ENCODE assay signal across 28 mouse cellular contexts in the genomic region with DNA sequence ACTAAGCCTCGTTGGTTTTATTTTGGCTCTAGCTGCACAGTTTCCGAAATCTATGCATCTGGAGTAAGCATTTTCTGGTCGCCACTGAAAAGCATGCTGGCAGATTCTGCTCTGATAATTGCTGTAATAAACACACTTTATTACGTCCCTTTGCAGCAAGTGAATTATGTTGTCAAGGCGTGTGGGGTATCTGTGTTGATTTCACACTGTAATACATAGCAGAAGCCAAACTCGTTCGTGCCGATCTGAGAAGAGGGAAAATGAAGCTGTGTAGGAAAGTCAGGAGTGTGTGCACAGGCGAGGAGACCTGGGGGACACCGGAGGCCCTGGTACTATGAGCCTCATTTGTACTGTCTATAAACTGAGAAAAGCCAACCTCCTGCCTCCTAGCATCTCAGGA. TPM values are rescaled to one million over a fixed set of nuclear protein-coding genes. Genes with fewer than 3 reads are reported as not detected.
DNase-seq lines count a peak whose midpoint lies in the region; ATAC-seq and TF ChIP-seq lines count a peak whose summit lies in the region.
"Had no signal": no experiment of that assay in that cellular context is flagged by ENCODE, and none has a peak within 500 bp of the region (broad histone marks: within the 10 kb centered on the region; RNA-seq: fewer than 3 reads in every experiment).

No protein-coding gene starts in this region.

- TF ChIP-seq POLR2A in olfactory bulb, adult 2 months (IDR thresholded peaks at IDR 0.05; ENCODE audit: insufficient read depth, low read depth, low read length) = no peak

- H3K4me2 ChIP-seq in forebrain, embryonic 11.5 days (ENCODE audit: low read depth, low read length, severe bottlenecking) = no peak overlapping the region
- H3K4me2 ChIP-seq in midbrain, embryonic 13.5 days (replicated peaks) = no peak overlapping the region
- no peak overlapping the region for H3K4me2 ChIP-seq in forebrain, postnatal 0 days (ENCODE audit: low read depth)
- H3K4me2 ChIP-seq in liver, embryonic 12.5 days = no peak overlapping the region
- H3K4me2 ChIP-seq: limb, embryonic 15.5 days had no signal

- no peak overlapping the region for H3K27ac ChIP-seq in forebrain, embryonic 11.5 days (ENCODE audit: low read depth, low read length)
- no peak overlapping the region for H3K27ac ChIP-seq in forebrain, embryonic 10.5 days
- 0 out of 2 replicates have a peak overlapping the region, but pooled peaks have one; percentile 14 for H3K27ac ChIP-seq in midbrain, embryonic 13.5 days
- H3K27ac ChIP-seq in midbrain, embryonic 10.5 days (replicated peaks) = no peak overlapping the region
- H3K27ac ChIP-seq in forebrain, postnatal 0 days (ENCODE audit: low read depth, low read length) = peak overlapping the region; percentile 69; the same call in 1 of the 2 replicates
- peak overlapping the region; percentile 97 for H3K27ac ChIP-seq in olfactory bulb, adult 2 months (ENCODE audit: insufficient read depth, low read depth, low read length)
- no peak overlapping the region for H3K27ac ChIP-seq in liver, embryonic 12.5 days
- H3K27ac ChIP-seq: heart, adult 2 months; limb, embryonic 15.5 days had no signal

- H3K36me3 ChIP-seq in forebrain, embryonic 11.5 days (ENCODE audit: control insufficient read depth, insufficient read depth, low read length) = no peaks in the 10 kb centered on the region
- H3K36me3 ChIP-seq in forebrain, embryonic 10.5 days (replicated peaks) = peaks cover 6% of the 10 kb centered on the region
- H3K36me3 ChIP-seq in midbrain, embryonic 13.5 days = peaks cover 11% of the 10 kb centered on the region
- peaks cover 8% of the 10 kb centered on the region; the same call in 1 of the 2 replicates for H3K36me3 ChIP-seq in midbrain, embryonic 10.5 days
- H3K36me3 ChIP-seq in forebrain, postnatal 0 days (ENCODE audit: insufficient read depth) = no peaks in the 10 kb centered on the region
- H3K36me3 ChIP-seq in liver, embryonic 12.5 days = no peaks in the 10 kb centered on the region
- H3K36me3 ChIP-seq: G1E; limb, embryonic 15.5 days had no signal

- peak; percentile 47 for DNase-seq in forebrain, embryonic 11.5 days (ENCODE audit: low spot score)
- no peak for DNase-seq in forebrain, embryonic 10.5 days (ENCODE audit: extremely low spot score, low spot score)
- DNase-seq in midbrain, embryonic 10.5 days (ENCODE audit: low spot score) = no peak
- DNase-seq in forebrain, postnatal 0 days = no peak
- DNase-seq in adipocyte (ENCODE audit: low spot score) = no peak
- DNase-seq: adrenal gland, postnatal 36 days; cerebellum, adult 2 months; gastrocnemius, postnatal 25 days; heart, adult 2 months; heart, postnatal 4 days; layer of hippocampus, postnatal 36 days; lung, postnatal 14 days; right cerebral cortex, postnatal 4 days; thymus, adult 2 months had no signal

- no peak overlapping the region for H3K9ac ChIP-seq in forebrain, embryonic 11.5 days (ENCODE audit: low read length)
- H3K9ac ChIP-seq in midbrain, embryonic 13.5 days (replicated peaks) = no peak overlapping the region
- no peak overlapping the region for H3K9ac ChIP-seq in forebrain, postnatal 0 days
- H3K9ac ChIP-seq in liver, embryonic 12.5 days = no peak overlapping the region
- H3K9ac ChIP-seq: limb, embryonic 15.5 days had no signal

- TF ChIP-seq CTCF in forebrain, postnatal 0 days (IDR thresholded peaks at IDR 0.05; ENCODE audit: low read depth) = no peak
- no peak for TF ChIP-seq CTCF in olfactory bulb, adult 2 months (IDR thresholded peaks at IDR 0.05; ENCODE audit: insufficient read depth, low read depth, low read length)

- 79% methylated on average over 10 of the region's 10 CpGs for WGBS in forebrain, embryonic 11.5 days
- 85% methylated on average over 10 of the region's 10 CpGs for WGBS in forebrain, embryonic 10.5 days
- WGBS in midbrain, embryonic 13.5 days = 74% methylated on average over 10 of the region's 10 CpGs
- WGBS in midbrain, embryonic 10.5 days = 84% methylated on average over 10 of the region's 10 CpGs
- 33% methylated on average over 10 of the region's 10 CpGs for WGBS in forebrain, postnatal 0 days
- 25% methylated on average over 10 of the region's 10 CpGs for WGBS in olfactory bulb, adult 2 months
- WGBS in liver, embryonic 12.5 days (ENCODE audit: insufficient replicate concordance) = 54% methylated on average over 10 of the region's 10 CpGs

- ATAC-seq in forebrain, embryonic 11.5 days (replicated peaks; ENCODE audit: low FRiP score) = no peak
- ATAC-seq in midbrain, embryonic 13.5 days = no peak
- no peak for ATAC-seq in forebrain, postnatal 0 days
- ATAC-seq in liver, embryonic 12.5 days = no peak
- ATAC-seq: intestine, embryonic 16.5 days had no signal

- H3K4me1 ChIP-seq in forebrain, embryonic 11.5 days (replicated peaks; ENCODE audit: control insufficient read depth, insufficient read depth, low read length) = peaks cover 14% of the 10 kb centered on the region
- peaks cover 83% of the 10 kb centered on the region for H3K4me1 ChIP-seq in forebrain, embryonic 10.5 days
- H3K4me1 ChIP-seq in midbrain, embryonic 13.5 days (replicated peaks) = peaks cover 90% of the 10 kb centered on the region
- H3K4me1 ChIP-seq in midbrain, embryonic 10.5 days = peaks cover 79% of the 10 kb centered on the region
- H3K4me1 ChIP-seq in forebrain, postnatal 0 days (ENCODE audit: insufficient read depth) = peaks cover 50% of the 10 kb centered on the region
- H3K4me1 ChIP-seq in olfactory bulb, adult 2 months (ENCODE audit: control insufficient read depth, insufficient read depth, low read length) = peaks cover 60% of the 10 kb centered on the region
- H3K4me1 ChIP-seq in liver, embryonic 12.5 days = peaks cover 9% of the 10 kb centered on the region; the same call in 1 of the 2 replicates

- no peaks in the 10 kb centered on the region for H3K9me3 ChIP-seq in forebrain, embryonic 11.5 days (ENCODE audit: control insufficient read depth, low read length)
- no peaks in the 10 kb centered on the region for H3K9me3 ChIP-seq in forebrain, embryonic 10.5 days
- no peaks in the 10 kb centered on the region for H3K9me3 ChIP-seq in midbrain, embryonic 13.5 days
- H3K9me3 ChIP-seq in midbrain, embryonic 10.5 days (replicated peaks) = no peaks in the 10 kb centered on the region
- H3K9me3 ChIP-seq in forebrain, postnatal 0 days (ENCODE audit: low read length) = no peaks in the 10 kb centered on the region
- H3K9me3 ChIP-seq in liver, embryonic 12.5 days (replicated peaks) = no peaks in the 10 kb centered on the region
- H3K9me3 ChIP-seq: G1E; limb, embryonic 15.5 days; megakaryocyte, embryonic 14.5 days had no signal

- H3K27me3 ChIP-seq in forebrain, embryonic 11.5 days (ENCODE audit: control insufficient read depth, insufficient read depth, low read length) = peaks cover 5% of the 10 kb centered on the region; the same call in 1 of the 2 replicates
- peaks cover 55% of the 10 kb centered on the region for H3K27me3 ChIP-seq in forebrain, embryonic 10.5 days (ENCODE audit: poor library complexity, severe bottlenecking)
- H3K27me3 ChIP-seq in midbrain, embryonic 13.5 days = no peaks in the 10 kb centered on the region
- peaks cover 27% of the 10 kb centered on the region for H3K27me3 ChIP-seq in midbrain, embryonic 10.5 days (ENCODE audit: low read depth, poor library complexity, severe bottlenecking)
- H3K27me3 ChIP-seq in forebrain, postnatal 0 days (ENCODE audit: insufficient read depth, low read length) = no peaks in the 10 kb centered on the region
- H3K27me3 ChIP-seq in liver, embryonic 12.5 days (replicated peaks) = peaks cover 94% of the 10 kb centered on the region

- H3K4me3 ChIP-seq in forebrain, embryonic 11.5 days (ENCODE audit: low read depth, low read length) = no peak overlapping the region
- no peak overlapping the region for H3K4me3 ChIP-seq in forebrain, embryonic 10.5 days
- H3K4me3 ChIP-seq in midbrain, embryonic 13.5 days (replicated peaks) = no peak overlapping the region
- H3K4me3 ChIP-seq in midbrain, embryonic 10.5 days = no peak overlapping the region
- no peak overlapping the region for H3K4me3 ChIP-seq in forebrain, postnatal 0 days (ENCODE audit: low read depth, low read length)
- H3K4me3 ChIP-seq in olfactory bulb, adult 2 months (ENCODE audit: insufficient read depth, low read depth, low read length) = no peak overlapping the region
- H3K4me3 ChIP-seq in liver, embryonic 12.5 days = no peak overlapping the region
- H3K4me3 ChIP-seq: heart, adult 2 months; limb, embryonic 15.5 days; megakaryocyte, embryonic 14.5 days; myocyte had no signal

RNA-seq across cellular contexts. Expression of a gene that starts 18.1 kb away (rescaled TPM):
- 4.7 and 5.6 TPM in 2 replicates for polyA plus RNA-seq in forebrain, embryonic 11.5 days (2014; fragmentation: Nextera tagmentation; extraction: Ambion mirVana)
- 1.8 and 3.3 TPM in 2 replicates for polyA plus RNA-seq in forebrain, embryonic 10.5 days (2016; fragmentation: Nextera tagmentation; extraction: Ambion mirVana)
- 5.6 and 6.1 TPM in 2 replicates for polyA plus RNA-seq in midbrain, embryonic 13.5 days (2015; fragmentation: Nextera tagmentation; extraction: Ambion mirVana)
- 2.3 and 4.0 TPM in 2 replicates for polyA plus RNA-seq in midbrain, embryonic 10.5 days (2016; fragmentation: Nextera tagmentation; extraction: Ambion mirVana)
- 3.4 and 5.0 TPM in 2 replicates for total RNA-seq in forebrain, postnatal 0 days (2014; rRNA removed)
- 0.31 and 0.48 TPM in 2 replicates for polyA plus RNA-seq in forebrain, postnatal 0 days (2015; fragmentation: Nextera tagmentation; extraction: Ambion mirVana)
- polyA plus RNA-seq in olfactory bulb, adult 2 months (2012; ENCODE audit: insufficient read depth, insufficient read length, low replicate concordance, missing spikeins) = not detected in 2 replicates
- not detected in 2 replicates for polyA plus RNA-seq in liver, embryonic 12.5 days (2016; fragmentation: Nextera tagmentation; extraction: Ambion mirVana)
- total RNA-seq: gastrocnemius, postnatal 25 days; heart, postnatal 4 days had no signal
- polyA plus RNA-seq: G1E; heart, embryonic 14.5 days; liver, embryonic 16.5 days; thymus, adult 2 months had no signal

RNA-seq across cellular contexts. Expression of a gene that starts 18.2 kb away (rescaled TPM):
- 8.1 and 12.1 TPM in 2 replicates for polyA plus RNA-seq in forebrain, embryonic 11.5 days (2014; fragmentation: Nextera tagmentation; extraction: Ambion mirVana)
- 4.1 and 4.2 TPM in 2 replicates for polyA plus RNA-seq in forebrain, embryonic 10.5 days (2016; fragmentation: Nextera tagmentation; extraction: Ambion mirVana)
- 19.5 and 22.5 TPM in 2 replicates for polyA plus RNA-seq in midbrain, embryonic 13.5 days (2015; fragmentation: Nextera tagmentation; extraction: Ambion mirVana)
- polyA plus RNA-seq in midbrain, embryonic 10.5 days (2016; fragmentation: Nextera tagmentation; extraction: Ambion mirVana) = 6.2 and 8.4 TPM in 2 replicates
- 13.3 and 14.9 TPM in 2 replicates for total RNA-seq in forebrain, postnatal 0 days (2014; rRNA removed)
- 14.7 and 15.1 TPM in 2 replicates for polyA plus RNA-seq in forebrain, postnatal 0 days (2015; fragmentation: Nextera tagmentation; extraction: Ambion mirVana)
- polyA plus RNA-seq in olfactory bulb, adult 2 months (2012; ENCODE audit: insufficient read depth, insufficient read length, low replicate concordance, missing spikeins) = not detected in 2 replicates
- polyA plus RNA-seq in liver, embryonic 12.5 days (2016; fragmentation: Nextera tagmentation; extraction: Ambion mirVana) = not detected in 2 replicates
- total RNA-seq: gastrocnemius, postnatal 25 days; heart, adult 2 months; heart, postnatal 4 days had no signal
- polyA plus RNA-seq: G1E; heart, adult 2 months; heart, embryonic 14.5 days; intestine, embryonic 16.5 days; liver, embryonic 16.5 days; thymus, adult 2 months had no signal

RNA-seq across cellular contexts. Expression of a gene that starts 20.2 kb away (rescaled TPM):
- polyA plus RNA-seq in forebrain, embryonic 11.5 days (2014; fragmentation: Nextera tagmentation; extraction: Ambion mirVana) = not detected in 2 replicates
- not detected in 2 replicates for polyA plus RNA-seq in forebrain, embryonic 10.5 days (2016; fragmentation: Nextera tagmentation; extraction: Ambion mirVana)
- 0.58 and 1.1 TPM in 2 replicates for polyA plus RNA-seq in midbrain, embryonic 13.5 days (2015; fragmentation: Nextera tagmentation; extraction: Ambion mirVana)
- polyA plus RNA-seq in midbrain, embryonic 10.5 days (2016; fragmentation: Nextera tagmentation; extraction: Ambion mirVana) = 0.23 and 0.46 TPM in 2 replicates
- total RNA-seq in forebrain, postnatal 0 days (2014; rRNA removed) = 0.92 TPM in 1 of 2 replicates, not detected in the other
- not detected in 2 replicates for polyA plus RNA-seq in forebrain, postnatal 0 days (2015; fragmentation: Nextera tagmentation; extraction: Ambion mirVana)
- polyA plus RNA-seq in olfactory bulb, adult 2 months (2012; ENCODE audit: insufficient read depth, insufficient read length, low replicate concordance, missing spikeins) = not detected in 2 replicates
- not detected in 2 replicates for polyA plus RNA-seq in liver, embryonic 12.5 days (2016; fragmentation: Nextera tagmentation; extraction: Ambion mirVana)
- total RNA-seq: adrenal gland, postnatal 36 days; G1E; gastrocnemius, postnatal 25 days; heart, adult 2 months; heart, postnatal 4 days; layer of hippocampus, postnatal 36 days; left cerebral cortex, postnatal 14 days had no signal
- polyA plus RNA-seq: cerebellum, adult 2 months; embryonic facial prominence, embryonic 11.5 days; G1E; heart, adult 2 months; heart, embryonic 14.5 days; intestine, embryonic 16.5 days; kidney, embryonic 16.5 days; limb, embryonic 15.5 days; liver, embryonic 16.5 days; myocyte; stomach, embryonic 16.5 days; thymus, adult 2 months had no signal

Comparison
In these comparisons a context has a peak if more than half of its experiments do, and no peak if none do; other contexts are left out.
1. H3K27ac ChIP-seq: peak in midbrain, embryonic 13.5 days (single experiment), forebrain, postnatal 0 days (single experiment) and olfactory bulb, adult 2 months (single experiment); none in forebrain, embryonic 11.5 days (single experiment), forebrain, embryonic 10.5 days (single experiment), midbrain, embryonic 10.5 days (single experiment) and liver, embryonic 12.5 days (single experiment).